Mouse (Mus musculus): ENCODE data around the gene Olfr1216.
"Not testable (repeated sequence)": the region's sequence is repeated elsewhere in the genome, so short reads cannot be mapped to it uniquely, and the experiment has no call there.

Gene Olfr1216

DNA sequence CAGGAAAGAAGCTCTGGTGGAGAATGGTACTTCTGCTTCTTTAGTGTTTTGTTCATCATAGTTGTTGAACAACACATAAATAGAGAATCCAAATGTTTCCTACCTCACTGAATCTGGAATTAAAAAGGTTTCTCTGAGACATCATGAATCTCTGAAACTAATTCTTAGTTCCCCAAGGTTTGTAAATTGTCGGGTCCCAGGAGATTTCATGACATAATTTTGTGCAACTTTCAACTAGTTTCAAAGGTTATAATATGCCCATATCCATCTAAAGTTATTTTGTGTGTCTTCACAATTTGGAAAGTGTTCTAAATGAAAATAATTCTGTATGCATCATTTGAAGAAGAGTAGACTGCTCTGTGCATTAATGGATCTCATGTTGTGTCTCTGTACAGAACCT, at the start of gene Olfr1216:
Gene Olfr1216 (minus strand): TSS at position 101 of the 400 bp plus-strand sequence.
- DNase-seq (ENCODE audit: low read depth, low spot score): no peak

DNA sequence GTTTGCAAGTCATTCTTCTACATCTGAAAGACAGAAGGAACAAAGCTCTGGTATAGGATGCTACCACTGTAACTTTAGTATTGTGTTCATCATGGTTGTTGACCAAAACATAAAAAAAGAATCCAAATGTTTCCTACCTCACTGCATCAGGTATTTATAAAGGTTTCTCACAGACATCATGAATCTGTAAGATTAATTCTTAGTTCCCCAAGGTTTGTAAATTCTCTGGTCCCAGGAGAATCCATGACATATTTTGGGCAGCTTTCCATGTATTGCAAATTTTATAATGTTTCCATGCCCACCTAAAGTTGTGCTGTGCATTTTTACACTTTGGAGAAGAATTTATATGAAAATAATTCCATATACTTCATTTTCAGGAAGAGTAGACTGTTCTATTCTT, 42.9 kb upstream of the Olfr1216 start, which contains the start of gene Olfr1218:
Gene Olfr1218 (minus strand): TSS at position 101 of the 400 bp plus-strand sequence.
- no peak for DNase-seq (ENCODE audit: low read depth, low spot score)

DNA sequence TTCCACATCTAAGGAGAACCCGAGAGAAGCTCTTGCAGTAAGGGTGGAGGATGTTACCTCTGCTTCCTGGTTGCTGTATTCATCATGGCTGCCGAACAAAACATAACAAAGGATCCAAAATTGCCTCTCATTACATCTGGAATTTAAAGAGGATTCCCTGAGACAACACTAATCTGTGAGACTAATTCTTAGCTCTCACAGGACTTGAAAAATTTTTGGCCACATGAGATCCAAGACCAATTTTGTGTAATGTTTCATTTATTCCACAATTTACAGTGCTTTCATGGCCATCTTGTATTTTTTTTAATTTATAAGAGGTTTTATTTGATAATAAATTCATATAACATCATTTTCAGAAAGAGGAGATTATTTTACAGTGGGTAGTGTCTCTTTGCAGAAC, 13.8 kb upstream of the Olfr1216 start, which contains the start of gene Olfr1217:
Gene Olfr1217 (minus strand): TSS at position 101 of the 400 bp plus-strand sequence.
- DNase-seq (ENCODE audit: low read depth, low spot score): no peak

- DNase-seq (ENCODE audit: low read depth, low spot score): not testable (repeated sequence)
Observed at GRCm38 (mm10) chr2:89021436-89021835, 3.3 kb upstream of the Olfr1216 start.

GRCm38 (mm10) chr2:89006873-89007272, 11.3 kb downstream of the Olfr1216 start, which contains the start of gene Olfr1215:
Olfr1215 (minus strand) TSS chr2:89006973.
- no peak for DNase-seq (ENCODE audit: low read depth, low spot score)

GRCm38 (mm10) chr2:88992553-88992952, 25.6 kb downstream of the Olfr1216 start, which contains the start of gene Olfr1214:
Olfr1214 (minus strand) TSS chr2:88992653.
- DNase-seq (ENCODE audit: low read depth, low spot score): no peak

GRCm38 (mm10) chr2:88980181-88980580, 38.0 kb downstream of the Olfr1216 start, which contains the start of gene Gm13762:
Gm13762 (minus strand) TSS chr2:88980281.
- DNase-seq (ENCODE audit: low read depth, low spot score): no peak
